Mouse (Mus musculus) induced T-regulatory cell, adult 2 months (primary cell): ENCODE results near the gene Jakmip3.
A peak's percentile ranks its signal among the peaks of the same experiment; 100 is the strongest.

ENCODE experiments used
- DNase-seq: peaks from one replicate; pipeline ENCODE4 v3.0.0-alpha.2; 2012; ENCODE audit warnings: low read depth

Gene Jakmip3

DNA sequence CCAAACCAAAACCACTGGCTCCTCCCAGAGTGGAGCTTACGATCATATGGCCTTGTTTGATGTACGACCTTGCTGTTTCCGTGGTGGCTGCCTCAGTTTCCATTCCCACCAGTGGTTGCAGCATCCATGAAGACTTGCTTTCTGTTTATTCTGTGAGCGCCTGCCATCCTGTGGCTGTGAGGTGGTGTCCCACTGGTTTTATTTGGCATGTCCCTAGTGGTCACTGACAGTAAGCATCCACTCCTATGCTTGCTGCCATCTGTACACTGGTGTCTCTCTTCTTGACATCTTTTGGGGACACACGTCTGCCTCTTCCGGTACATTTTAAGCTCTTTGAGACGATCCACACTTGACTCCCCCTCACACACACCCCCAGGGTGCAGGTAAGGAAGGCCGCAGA is 7.2 kb downstream of the Jakmip3 start:
- DNase-seq = no peak

DNA sequence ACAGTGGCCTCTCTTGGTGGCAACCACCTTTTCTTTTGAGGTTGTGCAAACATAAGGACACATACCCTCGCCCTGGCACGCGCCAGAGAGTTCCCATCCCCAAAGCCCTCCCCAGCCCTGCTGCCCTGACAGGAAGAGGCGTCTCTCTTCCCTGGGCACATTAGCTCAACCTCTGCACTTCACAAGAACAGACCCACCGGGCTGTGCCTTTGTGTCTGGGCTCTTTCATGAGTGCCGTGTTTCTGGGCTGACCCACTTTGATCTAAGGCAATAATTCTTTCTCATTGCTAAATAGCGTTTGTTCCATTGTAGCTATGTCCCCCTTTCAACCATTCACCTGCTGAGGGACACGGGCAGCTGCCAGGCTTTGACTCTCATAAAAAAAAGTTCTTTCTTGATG is 7.8 kb downstream of the Jakmip3 start:
- no peak for DNase-seq

DNA sequence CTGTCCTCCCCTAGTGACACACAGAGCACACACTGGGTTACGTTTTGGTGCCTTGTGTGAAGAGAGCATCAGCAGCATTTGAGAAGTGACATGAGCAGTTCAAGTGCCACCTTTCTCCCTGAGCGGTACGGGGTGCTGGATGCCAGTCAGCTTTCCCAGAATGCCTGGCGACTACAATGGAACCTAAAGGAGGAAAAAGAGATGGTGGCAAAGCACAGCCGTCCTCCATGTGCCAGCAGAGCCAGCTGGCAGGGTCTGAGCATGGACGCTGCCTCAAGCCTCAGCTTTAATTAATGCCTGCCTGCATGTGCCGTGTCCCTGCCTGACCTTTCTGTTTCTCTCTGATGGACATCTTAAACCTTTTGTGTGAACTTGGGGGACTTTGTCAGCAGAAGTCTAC is 15.3 kb downstream of the Jakmip3 start:
- no peak for DNase-seq

DNA sequence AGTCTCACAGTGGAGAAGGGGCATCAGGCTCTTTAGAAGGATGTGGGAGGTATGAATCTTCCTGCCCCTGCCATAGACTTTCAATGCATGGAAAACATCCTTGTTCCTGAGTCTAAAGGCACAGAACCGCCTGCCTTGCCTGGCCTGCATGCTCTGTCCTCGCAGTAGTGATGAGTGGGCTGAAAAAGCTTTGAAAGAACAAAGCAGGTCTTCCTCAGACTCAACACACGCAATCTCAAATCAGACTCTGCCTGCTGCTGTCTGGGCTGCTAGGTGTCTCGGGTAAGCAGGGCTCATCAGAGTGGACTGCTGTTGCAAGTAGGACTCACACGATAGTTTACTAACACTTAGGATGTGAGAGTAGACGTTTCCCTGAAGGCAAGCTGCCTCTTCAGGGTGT is 16.6 kb downstream of the Jakmip3 start:
- no peak for DNase-seq

DNA sequence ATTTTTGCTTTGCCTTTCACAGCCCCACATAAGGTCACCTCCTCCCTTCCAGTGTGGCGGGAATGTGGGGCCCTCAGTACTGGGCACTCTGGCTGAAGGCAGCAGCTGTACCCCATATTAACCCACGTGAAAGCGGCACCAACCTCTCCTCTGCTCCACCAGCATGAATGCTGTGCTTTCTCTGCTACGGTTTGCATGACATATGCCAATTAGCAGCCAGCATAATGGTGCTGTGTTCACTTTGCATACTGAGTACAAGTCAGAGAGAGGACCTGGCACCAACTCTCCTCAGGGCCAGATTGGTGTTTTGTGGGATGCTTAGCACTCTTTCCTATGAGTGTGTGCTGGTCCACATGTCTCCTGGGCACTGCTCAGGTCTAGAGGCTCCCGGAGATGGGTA is 19.2 kb downstream of the Jakmip3 start:
- DNase-seq = no peak

DNA sequence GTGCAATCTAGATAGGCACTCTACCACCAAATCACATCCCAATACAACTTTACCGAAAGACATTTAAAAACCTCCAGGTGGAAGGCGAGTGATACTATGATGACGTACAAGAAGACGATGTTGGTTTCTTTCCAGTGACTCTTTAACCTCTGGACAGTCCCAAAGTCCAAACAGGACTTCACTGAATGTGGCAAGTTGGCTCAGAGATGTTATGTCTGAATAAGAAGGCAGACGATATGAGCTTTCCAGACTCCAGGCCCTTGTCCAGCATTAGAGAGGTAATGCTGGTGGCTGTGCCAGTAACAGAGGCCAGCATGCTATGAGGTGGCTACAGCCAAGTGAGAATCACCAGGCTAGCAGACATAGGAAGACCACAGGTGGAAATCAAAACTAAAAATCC is 23.2 kb downstream of the Jakmip3 start:
- DNase-seq = no peak

DNA sequence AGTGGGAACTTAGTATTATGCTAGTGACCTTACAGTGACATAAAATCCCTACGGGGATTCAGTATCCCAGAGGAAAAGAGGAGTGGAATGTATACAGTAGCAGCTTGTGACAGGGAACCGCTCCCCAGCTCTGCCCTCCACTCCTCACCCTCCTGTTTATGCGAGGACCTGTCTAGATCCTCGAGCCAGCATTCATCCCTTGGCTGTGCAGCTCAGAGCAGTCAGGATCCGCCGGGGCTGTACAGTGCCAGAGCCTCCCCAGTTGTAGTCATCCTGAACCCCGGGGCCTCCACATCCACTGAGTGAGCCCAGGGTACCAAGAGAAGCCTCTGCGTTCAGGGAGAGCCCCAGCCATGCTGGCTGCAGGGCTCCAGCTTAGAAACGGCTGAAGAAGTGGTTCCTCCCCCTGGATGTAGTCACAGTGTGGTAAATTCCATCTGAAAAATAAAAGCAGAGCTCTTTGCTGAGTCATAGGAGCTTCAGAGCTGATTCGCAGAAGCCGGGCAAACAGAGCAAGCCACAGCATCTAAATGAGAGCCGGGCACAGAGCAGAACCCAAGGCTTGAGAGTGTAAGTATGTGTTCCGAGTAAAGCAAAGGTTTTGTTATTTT is 27.6 kb downstream of the Jakmip3 start:
- DNase-seq = no peak

DNA sequence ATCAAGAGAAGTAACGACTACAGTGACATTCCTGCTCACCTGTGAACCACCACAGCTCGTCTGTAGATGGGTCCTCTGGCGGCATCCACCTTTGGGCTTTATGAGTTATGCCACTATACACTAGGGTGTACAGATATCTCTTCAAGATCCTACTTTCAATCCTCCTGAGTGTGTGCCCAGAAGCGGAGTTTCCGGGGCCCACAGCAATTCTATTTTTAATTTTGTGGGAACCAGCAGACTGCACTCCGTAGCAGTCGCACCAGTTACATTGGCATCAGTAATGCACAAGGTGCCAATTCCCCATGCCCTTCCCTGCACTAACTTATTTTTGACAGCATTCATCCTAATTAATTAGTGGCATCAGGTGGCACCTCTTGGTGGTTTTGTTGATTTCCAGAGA is 37.0 kb downstream of the Jakmip3 start:
- DNase-seq = no peak

DNA sequence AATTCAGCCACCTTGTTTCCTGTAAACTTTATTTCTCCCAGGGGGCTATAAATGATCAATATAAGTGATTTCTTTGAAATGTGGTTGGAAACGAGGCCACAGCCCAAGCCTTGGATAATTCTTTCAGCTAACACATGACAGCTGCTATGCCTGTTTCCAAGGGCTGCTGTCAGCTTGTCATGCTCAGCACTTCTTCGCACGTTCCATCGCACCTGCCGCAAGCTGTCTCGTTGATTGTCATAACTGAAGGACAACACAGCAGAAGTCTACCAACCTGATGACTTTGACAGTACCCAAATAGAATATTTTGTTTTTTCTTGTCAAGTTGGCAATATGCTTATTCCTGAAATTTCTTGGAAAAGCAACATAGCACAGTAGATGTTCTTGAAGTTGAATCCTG is 44.0 kb downstream of the Jakmip3 start:
- DNase-seq = no peak

DNA sequence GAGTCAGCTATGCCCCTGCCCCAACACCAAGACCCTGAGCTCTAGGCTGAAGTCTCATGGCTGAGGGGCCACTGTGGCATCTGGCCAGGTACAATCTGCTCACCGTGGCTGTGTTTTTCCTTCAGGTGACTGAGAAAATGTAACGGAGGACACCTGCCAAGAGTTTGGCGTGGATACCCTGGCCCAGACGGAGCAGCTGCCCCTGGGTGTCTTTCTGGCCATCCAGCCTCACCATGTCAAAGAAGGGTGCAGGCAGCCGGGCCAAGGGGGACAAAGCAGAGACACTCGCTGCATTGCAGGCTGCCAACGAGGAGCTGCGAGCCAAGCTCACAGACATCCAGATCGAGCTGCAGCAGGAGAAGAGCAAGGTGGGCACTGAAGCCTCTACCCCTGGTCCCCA is 48.6 kb downstream of the Jakmip3 start:
- no peak for DNase-seq

DNA sequence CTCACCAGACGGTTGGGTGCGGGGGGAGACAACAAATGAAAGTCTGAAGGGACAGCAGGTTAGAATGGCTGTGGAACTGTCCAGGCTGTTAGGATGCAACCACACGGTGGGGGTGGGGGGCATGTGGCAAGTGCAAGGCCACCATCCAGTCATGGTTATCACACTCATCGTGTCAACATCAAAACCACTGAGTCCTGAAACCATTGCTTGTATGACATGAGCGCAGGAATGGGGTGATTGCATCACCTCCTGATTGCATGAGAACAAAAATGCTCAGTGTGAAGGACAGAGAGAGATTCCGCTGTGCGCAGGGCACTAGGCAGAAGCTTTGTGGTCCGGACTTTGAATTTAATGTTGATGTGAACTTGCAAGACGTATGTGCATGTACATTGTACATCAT is 62.2 kb downstream of the Jakmip3 start:
- DNase-seq = no peak

DNA sequence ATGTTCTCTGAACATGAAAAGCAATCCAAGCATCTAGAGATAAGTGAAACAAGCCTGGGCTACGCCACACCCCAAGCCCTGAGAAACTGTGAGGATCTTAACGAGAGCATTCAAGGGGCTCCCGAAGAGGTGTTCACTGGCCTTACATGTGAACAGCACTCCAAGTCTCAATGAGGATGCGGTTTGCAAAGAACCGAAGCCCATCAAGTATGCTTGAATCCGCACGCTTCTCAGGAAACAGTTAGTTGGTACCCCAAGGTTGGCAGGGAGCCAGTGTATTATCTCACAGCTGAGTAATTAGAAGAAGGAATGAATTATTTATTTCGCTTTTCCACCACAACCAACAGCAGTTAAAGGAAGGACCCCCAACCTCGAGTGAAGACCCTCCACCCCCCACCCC is 62.7 kb downstream of the Jakmip3 start:
- no peak for DNase-seq

DNA sequence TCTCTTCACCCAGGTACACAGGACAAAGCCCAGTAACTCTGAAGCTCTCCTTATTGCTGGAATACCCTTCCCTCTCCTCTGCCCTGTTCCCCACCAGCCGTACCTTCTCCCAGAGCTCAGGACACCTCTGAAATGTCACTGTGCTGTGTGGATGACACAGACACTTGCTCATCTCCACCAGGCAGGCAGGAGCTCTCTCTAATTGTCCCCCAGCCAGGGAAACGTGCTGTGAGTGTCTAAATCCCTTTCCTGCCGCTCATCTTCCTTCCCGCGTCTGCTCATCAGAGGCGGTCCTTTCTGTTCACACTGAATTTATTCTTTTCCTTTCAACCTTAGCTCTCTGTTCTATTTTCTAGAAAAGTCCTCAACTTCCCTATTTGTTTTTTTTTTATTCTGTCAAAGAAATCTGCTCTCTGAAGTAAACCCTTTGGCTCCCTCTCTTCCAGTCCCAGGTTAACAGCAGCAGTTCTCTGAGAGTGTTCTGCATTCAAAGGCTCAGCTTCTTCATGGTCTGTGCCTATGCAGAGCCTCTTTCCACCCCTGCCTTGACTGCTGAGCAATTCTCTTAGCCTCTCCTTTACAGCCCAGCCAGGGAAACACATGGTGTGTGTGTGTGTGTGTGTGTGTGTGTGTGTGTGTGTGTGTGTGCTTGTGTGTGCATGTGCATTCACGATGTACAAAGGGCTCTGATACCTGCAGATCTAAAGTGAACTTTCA is 69.4 kb downstream of the Jakmip3 start:
- no peak for DNase-seq

DNA sequence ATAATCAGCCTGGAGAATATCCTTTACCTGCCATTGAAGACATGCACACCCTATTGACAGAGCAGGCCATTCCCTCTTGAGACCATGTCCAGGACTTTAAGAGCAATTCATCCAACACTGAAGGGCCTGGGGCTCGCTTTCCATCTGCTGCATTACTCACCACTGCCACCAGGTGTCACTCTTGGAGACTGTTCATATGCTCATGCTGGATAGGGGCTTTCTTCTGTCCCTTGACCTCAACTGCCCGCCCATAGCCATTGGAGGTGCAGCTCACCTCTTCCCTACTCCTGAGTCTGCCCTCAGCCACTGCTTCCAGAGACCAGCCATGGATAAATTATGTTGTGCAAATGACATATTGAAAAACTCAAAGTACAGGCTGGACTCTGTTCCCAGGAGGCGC is 70.5 kb downstream of the Jakmip3 start:
- peak; percentile 53 for DNase-seq

DNA sequence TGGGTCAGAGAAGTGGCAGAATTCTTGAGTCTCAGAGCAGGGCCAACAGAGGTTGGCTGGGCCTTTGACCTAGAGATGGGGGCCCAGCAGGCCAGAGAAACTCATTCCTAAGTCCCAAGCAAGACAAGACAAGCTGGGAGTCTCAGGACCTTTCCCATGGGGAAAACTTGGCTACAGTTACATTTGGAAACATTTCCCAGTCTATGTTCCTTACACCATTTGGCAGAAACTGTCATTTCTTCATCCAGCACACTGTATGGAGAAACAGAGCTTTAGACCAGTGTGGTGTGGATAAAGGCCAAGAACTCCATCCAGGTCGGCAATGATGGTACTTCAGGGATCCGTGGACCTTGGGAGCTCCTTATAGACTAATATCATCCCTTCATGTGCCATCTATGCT is 71.1 kb downstream of the Jakmip3 start:
- DNase-seq = no peak

DNA sequence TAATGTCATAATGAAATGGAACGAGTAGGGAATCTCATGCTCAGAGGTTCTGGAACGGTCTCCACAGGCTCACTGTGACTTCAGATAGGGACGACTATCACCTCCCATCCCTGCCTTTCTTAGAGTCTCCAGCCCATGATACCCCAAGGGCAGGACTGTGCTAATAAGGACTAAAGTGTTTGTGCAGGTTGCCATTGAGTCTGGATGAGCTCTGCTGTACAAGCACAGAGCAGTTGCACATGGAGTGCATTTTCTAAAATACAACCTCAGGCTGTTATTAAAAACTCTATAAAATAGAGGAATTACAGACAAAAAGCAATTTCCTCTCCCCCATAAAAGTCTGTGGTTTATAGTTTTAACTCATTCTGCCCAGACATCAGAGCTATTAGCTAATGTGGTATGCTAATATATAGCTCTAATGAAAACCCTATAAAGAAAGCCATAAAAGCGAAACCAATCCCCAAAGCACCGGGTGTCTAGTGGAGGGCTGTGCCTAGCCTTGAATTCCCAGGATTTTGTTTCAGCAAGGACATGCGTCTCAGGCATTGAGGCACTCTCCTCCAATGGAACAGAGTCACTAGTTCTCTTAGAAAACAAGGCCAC is 72.3 kb downstream of the Jakmip3 start:
- DNase-seq = no peak

DNA sequence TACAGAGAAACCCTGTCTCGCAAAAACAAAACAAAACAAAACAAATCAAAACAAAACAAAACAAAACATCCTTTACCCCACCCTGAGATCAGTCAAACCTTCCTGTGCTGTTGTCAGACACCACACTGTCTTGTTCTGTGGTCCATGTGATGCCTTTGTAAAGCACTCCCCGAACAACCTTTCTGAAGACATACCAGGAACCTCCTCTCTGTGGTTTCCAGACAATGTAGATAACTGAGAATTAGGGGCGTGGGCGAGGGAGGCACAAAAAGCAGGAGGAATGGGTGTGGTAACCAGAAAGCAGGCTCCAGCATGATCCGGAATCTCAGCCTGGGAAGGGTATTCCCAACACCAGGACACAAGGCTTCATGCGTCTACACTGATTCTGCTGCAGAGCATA is 74.6 kb downstream of the Jakmip3 start:
- no peak for DNase-seq

DNA sequence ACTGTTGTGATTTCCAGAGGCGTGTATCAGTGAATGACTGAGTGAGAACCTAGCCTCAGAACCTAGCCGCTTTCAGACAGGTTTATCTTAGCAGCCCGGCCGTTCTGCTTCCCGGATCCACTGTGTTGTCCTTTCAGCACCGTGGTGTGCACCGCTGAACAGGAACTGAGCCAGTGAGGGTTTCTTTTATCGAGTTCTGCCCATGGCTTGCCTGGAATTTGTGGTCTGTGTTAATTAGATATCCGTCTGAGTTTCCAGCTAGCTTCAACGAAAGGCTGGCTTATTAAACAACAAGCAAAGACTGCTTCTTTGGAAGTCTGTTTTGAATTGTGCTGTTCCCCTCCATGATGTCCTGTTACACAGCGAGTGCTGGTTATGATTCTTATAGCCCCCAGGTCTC is 75.8 kb downstream of the Jakmip3 start:
- no peak for DNase-seq

DNA sequence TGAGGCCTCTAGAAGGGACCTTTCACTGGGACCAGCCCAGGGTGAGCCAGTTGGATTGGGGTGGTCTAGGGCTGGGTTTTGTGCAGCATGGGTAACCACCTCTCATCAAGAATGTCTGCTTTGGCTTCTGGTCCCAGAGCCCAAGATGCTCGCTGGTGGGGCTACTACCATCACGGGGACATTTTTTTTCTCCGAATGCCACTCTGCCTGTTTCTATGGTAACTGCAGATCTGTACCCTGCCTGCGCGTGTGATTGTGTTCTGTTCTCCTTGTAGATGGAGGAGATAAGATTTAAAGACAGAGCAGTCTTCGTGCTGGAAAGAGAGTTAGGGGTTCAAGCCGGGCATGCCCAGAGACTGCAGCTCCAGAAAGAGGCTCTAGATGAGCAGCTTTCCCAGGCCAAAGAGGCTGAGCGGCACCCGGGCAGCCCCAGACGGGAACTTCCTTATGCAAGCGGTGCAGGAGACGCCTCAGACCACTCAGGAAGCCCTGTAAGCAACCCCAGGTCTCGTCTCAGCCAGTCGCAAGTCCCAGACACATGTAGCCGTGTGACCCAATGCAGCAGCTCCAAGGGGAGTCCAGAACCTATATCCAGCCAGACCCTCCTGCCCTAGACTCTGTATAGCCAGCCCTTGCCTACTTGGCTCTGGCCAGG is 76.8 kb downstream of the Jakmip3 start:
- DNase-seq = no peak

DNA sequence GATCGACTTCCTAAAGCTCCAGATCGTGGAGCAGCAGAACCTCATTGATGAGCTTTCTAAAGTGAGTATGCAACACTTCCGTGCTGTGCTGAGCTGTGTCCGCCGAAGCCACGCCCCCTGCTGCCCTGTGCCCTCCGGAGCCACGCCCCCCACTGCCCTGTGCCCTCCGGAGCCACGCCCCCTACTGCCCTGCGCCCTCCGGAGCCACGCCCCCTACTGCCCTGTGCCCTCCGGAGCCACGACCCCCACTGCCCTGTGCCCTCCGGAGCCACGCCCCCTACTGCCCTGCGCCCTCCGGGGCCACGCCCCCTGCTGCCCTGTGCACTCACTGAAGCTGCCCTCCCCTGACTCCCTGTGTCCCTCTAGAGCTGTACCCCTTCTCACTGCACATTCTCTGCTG is 80.4 kb downstream of the Jakmip3 start:
- no peak for DNase-seq

DNA sequence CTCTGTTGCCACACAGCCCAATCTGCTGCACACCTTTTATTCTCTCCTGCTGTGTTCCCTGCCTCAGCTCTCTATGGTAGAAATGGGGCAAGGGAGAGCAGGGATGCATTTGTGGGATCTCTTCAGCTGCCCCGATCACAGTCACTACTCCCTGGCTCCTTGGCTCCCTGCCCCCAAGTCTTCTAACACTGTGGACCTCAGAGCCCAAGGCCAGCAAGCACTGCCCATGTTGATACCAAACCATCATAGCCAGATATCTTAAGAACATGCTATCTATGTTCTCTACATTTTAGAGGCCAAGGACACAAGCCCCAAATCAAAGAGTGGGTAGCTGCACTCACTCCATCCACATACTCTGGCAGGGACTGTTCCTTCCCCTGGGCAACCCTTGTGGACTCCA is 80.8 kb downstream of the Jakmip3 start:
- DNase-seq = no peak

DNA sequence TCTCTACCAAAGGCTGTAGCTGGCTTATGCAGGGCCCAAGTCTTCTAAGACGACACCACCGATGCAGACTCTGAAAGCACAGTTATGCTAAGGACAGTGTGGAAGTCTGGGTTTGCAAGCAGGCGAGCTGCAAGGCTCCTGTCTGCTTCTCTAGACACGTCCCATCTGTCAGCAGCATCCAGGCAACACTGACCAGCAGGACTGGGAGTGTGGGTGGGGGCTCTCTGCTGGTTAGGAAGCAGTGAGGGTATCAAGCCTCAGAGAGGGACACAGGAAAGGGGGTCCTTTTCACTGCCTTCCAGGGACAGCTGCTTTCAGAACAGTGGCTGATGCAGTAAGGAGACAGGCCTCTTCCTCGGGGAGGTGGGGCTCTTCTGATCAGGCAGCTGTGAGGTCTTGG is 86.6 kb downstream of the Jakmip3 start:
- no peak for DNase-seq

DNA sequence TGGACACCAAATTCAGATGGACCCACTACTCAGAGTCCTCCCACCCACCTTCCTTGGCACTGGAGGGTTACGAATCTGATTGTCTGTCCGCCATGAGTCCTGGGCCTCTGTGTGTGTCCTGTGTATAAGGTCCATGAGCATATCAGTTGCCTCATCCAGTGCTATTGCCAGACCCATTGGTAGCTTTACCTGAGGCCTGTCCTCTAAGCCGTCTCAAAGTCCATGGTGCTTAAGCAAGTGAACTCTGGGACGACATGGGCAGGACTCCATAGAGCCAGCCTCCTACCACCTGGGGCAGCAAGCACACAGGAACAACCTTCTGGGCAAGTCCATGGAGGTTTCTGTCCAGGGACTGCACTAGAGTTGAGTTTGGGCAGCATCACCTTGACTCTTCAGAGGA is 90.7 kb downstream of the Jakmip3 start:
- no peak for DNase-seq
